Mouse (Mus musculus) midbrain, embryonic 11.5 days (tissue): ENCODE measurements around the gene Tbc1d9b. TPM values are rescaled to one million over a fixed set of nuclear protein-coding genes. Genes with fewer than 3 reads are reported as not detected.
A peak's percentile ranks its signal among the peaks of the same experiment; 100 is the strongest.

ENCODE experiments used
- ATAC-seq: fragments of 200-750 bp; cut with Nextera tagmentation; 2 replicates; pipeline ENCODE4 v1.8.0; 2017; ENCODE audit warnings: moderate TSS enrichment, moderate library complexity; ENCODE audit not compliant: low FRiP score
- DNase-seq: peaks from one replicate; pipeline ENCODE4 v3.0.0; 2015; ENCODE audit warnings: low spot score; ENCODE audit errors: missing footprints
- H3K27ac ChIP-seq: fragments of 300-500 bp; sonication (generic); 2 replicates; pipeline ENCODE4 v1.5.1; 2014; ENCODE audit warnings: low read depth, low read length
- H3K27me3 ChIP-seq: fragments of 300-500 bp; sonication (generic); 2 replicates; pipeline ENCODE4 v1.6.1; 2014; ENCODE audit warnings: mild to moderate bottlenecking, low read length, moderate library complexity, mixed read lengths; ENCODE audit not compliant: control insufficient read depth, insufficient read depth
- H3K36me3 ChIP-seq: fragments of 300-500 bp; sonication (generic); 2 replicates; pipeline ENCODE4 v1.6.1; 2014; ENCODE audit warnings: mild to moderate bottlenecking, low read length, moderate library complexity, mixed read lengths; ENCODE audit not compliant: control insufficient read depth, insufficient read depth
- H3K4me1 ChIP-seq: fragments of 300-500 bp; sonication (generic); 2 replicates; pipeline ENCODE4 v1.6.1; 2014; ENCODE audit warnings: low read length; ENCODE audit not compliant: control insufficient read depth, insufficient read depth
- H3K4me2 ChIP-seq: fragments of 300-500 bp; sonication (generic); 2 replicates; pipeline ENCODE4 v1.6.1; 2014; ENCODE audit warnings: mild to moderate bottlenecking, moderate library complexity
- H3K4me3 ChIP-seq: fragments of 300-500 bp; sonication (generic); 2 replicates; pipeline ENCODE4 v1.5.1; 2014; ENCODE audit warnings: low read depth, low read length
- H3K9ac ChIP-seq: fragments of 300-500 bp; sonication (generic); 2 replicates; pipeline ENCODE4 v1.6.1; 2014; ENCODE audit warnings: low read length
- H3K9me3 ChIP-seq: fragments of 300-500 bp; sonication (generic); 2 replicates; pipeline ENCODE4 v1.6.1; 2016; ENCODE audit warnings: low read length; ENCODE audit not compliant: control insufficient read depth
- WGBS: fragments of 180-500 bp; shearing (Covaris S2); extraction: QIAGEN DNeasy Blood & Tissue Kit; methylation state at CpG from one replicate; pipeline ENCODE4 v1.1.7; 2014; 5-methylcytosine and 5-hydroxymethylcytosine counted together
- polyA plus RNA-seq: library from polyadenylated mRNA; unstranded; fragments of >200 nt; fragmentation: Nextera tagmentation; extraction: Ambion mirVana; gene quantifications from 2 replicates; pipeline ENCODE4 v1.2.1, GENCODE M21; 2014

Gene Tbc1d9b
- polyA plus RNA-seq, 1 experiment from 2014 or later: 30.0 TPM

DNA sequence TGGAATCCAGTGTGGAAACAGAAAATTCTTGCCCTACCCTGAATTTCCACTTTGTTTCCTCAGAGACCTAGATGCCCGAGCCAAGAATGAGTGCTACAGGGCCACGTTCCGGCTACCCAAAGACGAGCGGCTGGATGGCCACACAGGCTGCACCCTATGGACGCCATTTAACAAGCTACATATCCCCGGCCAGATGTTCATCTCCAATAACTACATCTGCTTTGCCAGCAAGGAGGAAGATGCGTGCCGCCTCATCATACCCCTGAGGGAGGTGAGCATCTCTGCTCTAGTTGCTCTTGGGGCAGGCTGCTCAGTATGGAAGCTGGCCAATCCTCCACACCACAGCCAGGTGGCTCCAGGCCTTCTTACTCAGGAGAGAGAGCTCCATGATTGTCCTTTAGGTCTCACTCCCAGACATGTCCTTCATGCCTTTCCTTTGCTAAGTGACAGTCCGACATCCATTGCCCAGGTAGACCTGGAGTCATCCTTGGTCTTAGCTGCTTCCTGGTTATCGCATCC lies 16.8 kb downstream of the Tbc1d9b start:
- no peaks in the 10 kb centered on the region for H3K9me3 ChIP-seq
- H3K4me1 ChIP-seq: no peaks in the 10 kb centered on the region
- H3K27me3 ChIP-seq: no peaks in the 10 kb centered on the region
- ATAC-seq (no peak), DNase-seq (no peak)
- no peak overlapping the region for H3K4me3 ChIP-seq
- no peak overlapping the region for H3K9ac ChIP-seq
- H3K27ac ChIP-seq: no peak overlapping the region
- H3K36me3 ChIP-seq: peaks cover 28% of the 10 kb centered on the region
- 93% methylated on average over 11 of the region's 11 CpGs for WGBS
- H3K4me2 ChIP-seq: no peak overlapping the region

DNA sequence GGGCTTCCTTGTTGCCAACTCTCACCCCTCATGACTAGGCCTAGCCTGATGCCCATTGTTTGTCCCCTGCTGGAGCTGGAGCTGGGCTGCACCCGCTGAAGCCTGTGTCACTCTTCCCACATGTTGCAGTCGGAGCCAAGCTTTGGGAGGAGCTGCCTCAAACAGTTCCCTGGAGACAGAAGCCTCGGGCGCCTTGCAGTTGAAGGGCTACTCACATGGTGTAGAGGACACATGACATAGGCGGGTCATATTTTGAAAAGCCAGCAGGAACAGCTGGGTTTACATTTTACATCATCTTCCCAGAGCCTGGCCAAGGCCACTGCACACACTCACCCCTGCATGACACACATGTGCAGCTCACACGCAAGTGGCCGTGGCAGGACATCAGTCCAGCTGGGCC lies 18.0 kb downstream of the Tbc1d9b start:
- Histone ChIP-seq H3K36me3 (peaks cover 30% of the 10 kb centered on the region), H3K9me3 (no peaks in the 10 kb centered on the region), H3K4me3 (no peak overlapping the region), H3K9ac (no peak overlapping the region), H3K27me3 (no peaks in the 10 kb centered on the region), H3K4me2 (no peak overlapping the region), H3K27ac (no peak overlapping the region), H3K4me1 (no peaks in the 10 kb centered on the region)
- WGBS: 88% methylated on average over 7 of the region's 7 CpGs
- ATAC-seq (no peak), DNase-seq (no peak)

DNA sequence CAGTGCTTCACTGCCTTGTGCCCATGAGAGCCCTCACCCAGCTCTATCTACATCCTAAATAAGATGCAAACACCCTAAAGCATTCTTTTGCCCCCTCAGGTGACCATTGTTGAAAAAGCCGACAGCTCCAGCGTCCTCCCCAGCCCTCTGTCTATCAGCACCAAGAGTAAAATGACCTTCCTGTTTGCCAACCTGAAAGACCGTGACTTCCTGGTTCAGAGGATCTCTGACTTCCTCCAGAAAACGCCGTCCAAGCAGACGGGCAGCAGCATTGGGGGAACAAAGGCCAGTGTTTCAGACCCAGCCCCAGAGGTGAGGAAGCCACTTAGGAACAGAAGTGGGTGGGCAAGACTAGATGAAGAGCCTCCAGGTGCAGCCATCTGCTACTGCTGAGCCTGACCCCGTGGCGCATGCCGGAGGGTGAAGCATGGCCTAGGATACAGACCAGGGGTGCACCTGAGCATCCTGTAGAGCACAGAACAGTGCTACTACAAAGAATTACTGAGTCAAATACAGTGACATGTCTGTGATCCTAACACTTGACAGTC lies 18.5 kb downstream of the Tbc1d9b start:
- WGBS: 93% methylated on average over 9 of the region's 9 CpGs
- ATAC-seq (no peak), DNase-seq (no peak)
- Histone ChIP-seq H3K4me1 (no peaks in the 10 kb centered on the region), H3K36me3 (peaks cover 30% of the 10 kb centered on the region), H3K27me3 (no peaks in the 10 kb centered on the region), H3K9me3 (no peaks in the 10 kb centered on the region), H3K9ac (no peak overlapping the region), H3K4me3 (no peak overlapping the region), H3K4me2 (no peak overlapping the region), H3K27ac (no peak overlapping the region)

DNA sequence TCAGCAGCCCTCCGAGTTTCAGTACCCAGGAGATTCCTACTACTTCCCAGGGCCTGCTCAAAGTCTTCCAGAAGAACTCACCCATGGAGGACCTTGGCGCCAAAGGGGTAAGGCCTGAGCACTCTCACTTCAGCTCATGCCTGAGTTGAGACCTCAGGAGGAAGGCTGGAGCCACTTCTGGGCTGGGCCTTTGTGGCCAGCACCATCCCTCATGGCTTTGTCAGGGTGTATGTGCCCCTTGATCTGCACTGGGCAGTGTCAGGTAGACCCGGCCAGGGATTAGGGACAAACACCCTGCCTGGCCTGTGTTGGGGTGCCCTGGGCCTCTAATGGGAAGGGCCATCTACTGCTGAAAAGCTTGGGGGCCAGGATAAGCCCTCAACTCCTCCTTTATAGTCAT lies 20.2 kb downstream of the Tbc1d9b start:
- H3K4me3 ChIP-seq: no peak overlapping the region
- WGBS: 83% methylated on average over 3 of the region's 3 CpGs
- no peak overlapping the region for H3K4me2 ChIP-seq
- H3K36me3 ChIP-seq: peaks cover 33% of the 10 kb centered on the region
- H3K9me3 ChIP-seq: no peaks in the 10 kb centered on the region
- ATAC-seq: no peak
- no peaks in the 10 kb centered on the region for H3K4me1 ChIP-seq
- DNase-seq: no peak
- no peak overlapping the region for H3K27ac ChIP-seq
- H3K9ac ChIP-seq: no peak overlapping the region
- no peaks in the 10 kb centered on the region for H3K27me3 ChIP-seq

DNA sequence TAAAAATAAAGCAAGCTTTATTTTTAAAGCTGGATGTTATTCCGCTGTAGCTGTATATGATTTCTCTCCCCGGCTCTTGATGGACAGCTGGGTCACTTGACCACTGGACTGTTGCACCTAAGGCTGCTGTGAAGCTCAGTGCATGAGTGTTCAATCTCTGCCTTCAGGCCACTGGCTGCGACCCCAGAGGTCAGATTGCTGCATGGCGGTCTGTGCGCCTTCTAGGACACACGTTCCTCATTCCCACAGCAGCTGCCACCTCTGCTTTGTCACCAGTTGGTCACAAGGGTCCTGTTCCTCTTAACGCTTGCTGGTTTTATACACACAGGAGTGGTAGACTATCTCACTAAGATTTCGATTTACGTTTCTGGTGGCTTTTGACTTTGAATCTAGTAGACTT lies 23.0 kb downstream of the Tbc1d9b start:
- H3K36me3 ChIP-seq: peaks cover 36% of the 10 kb centered on the region
- no peaks in the 10 kb centered on the region for H3K4me1 ChIP-seq
- H3K4me2 ChIP-seq: no peak overlapping the region
- WGBS: 75% methylated on average over 9 of the region's 9 CpGs
- H3K27ac ChIP-seq: no peak overlapping the region
- no peaks in the 10 kb centered on the region for H3K27me3 ChIP-seq
- no peak for DNase-seq
- no peak overlapping the region for H3K9ac ChIP-seq
- no peaks in the 10 kb centered on the region for H3K9me3 ChIP-seq
- no peak overlapping the region for H3K4me3 ChIP-seq
- no peak for ATAC-seq

DNA sequence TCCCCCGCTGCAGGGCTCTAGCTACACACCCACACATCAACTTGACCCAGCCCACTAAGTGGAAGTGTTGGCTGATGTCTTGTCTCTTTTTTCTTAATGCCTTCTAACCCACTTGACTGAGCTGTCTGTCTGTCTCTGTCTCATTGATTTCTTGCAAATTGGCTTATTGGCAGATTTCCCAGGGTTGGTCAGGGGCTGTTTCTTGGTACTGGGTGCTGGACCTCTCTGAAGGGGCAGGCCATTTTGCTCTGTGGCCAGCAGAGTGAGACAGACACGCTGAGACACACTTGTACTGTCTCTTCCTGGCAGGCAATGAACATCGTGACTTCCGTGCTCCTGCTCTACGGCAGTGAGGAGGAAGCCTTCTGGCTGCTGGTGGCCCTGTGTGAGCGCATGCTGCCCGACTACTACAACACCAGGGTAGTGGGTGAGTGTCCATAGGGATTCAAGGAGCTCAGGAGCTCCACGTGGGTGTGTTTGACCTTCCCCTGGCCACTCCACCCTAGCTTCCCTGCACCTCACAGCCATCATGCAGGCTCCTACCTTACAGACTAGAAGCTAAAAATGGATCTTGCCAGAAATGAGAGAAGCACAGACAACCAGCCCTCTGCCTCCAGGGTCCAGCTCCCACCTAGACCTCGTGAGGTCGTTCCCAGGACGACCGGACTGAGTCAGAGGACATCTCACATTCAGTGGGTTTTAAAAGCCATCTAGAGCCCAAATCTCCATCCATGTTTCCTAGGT lies 23.8 kb downstream of the Tbc1d9b start:
- no peak overlapping the region for H3K9ac ChIP-seq

DNA sequence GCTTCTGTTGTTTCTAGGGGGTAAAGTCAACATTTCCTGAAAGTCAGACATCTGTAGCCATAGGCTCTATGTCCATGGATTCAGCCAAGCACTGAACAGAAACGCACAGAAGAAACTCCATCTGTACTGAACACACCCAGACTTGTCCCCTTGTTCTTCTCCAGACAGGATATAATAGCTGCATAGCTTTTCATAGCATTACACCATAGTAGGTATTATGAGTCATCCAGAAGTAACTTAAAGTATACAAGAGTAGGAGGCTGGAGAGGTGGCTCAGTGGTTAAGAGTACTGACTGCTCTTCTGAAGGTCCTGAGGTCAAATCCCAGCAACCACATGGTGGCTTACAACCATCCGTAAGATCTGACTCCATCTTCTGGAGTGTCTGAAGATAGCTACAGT lies 24.6 kb downstream of the Tbc1d9b start:
- Histone ChIP-seq H3K4me3 (no peak overlapping the region), H3K36me3 (peaks cover 25% of the 10 kb centered on the region), H3K4me2 (no peak overlapping the region), H3K27ac (no peak overlapping the region), H3K4me1 (no peaks in the 10 kb centered on the region), H3K9ac (no peak overlapping the region), H3K9me3 (no peaks in the 10 kb centered on the region), H3K27me3 (no peaks in the 10 kb centered on the region)
- no peak for DNase-seq
- no peak for ATAC-seq
- 90% methylated on average over 2 of the region's 2 CpGs for WGBS

More for the DNA sequence above, 23.8 kb downstream of the Tbc1d9b start:
- no peaks in the 10 kb centered on the region for H3K9me3 ChIP-seq
- no peaks in the 10 kb centered on the region for H3K27me3 ChIP-seq
- ATAC-seq (no peak), DNase-seq (no peak)
- H3K4me1 ChIP-seq: no peaks in the 10 kb centered on the region
- WGBS: 93% methylated on average over 12 of the region's 12 CpGs
- no peak overlapping the region for H3K4me2 ChIP-seq
- no peak overlapping the region for H3K27ac ChIP-seq
- no peak overlapping the region for H3K4me3 ChIP-seq
- H3K36me3 ChIP-seq: peaks cover 31% of the 10 kb centered on the region

DNA sequence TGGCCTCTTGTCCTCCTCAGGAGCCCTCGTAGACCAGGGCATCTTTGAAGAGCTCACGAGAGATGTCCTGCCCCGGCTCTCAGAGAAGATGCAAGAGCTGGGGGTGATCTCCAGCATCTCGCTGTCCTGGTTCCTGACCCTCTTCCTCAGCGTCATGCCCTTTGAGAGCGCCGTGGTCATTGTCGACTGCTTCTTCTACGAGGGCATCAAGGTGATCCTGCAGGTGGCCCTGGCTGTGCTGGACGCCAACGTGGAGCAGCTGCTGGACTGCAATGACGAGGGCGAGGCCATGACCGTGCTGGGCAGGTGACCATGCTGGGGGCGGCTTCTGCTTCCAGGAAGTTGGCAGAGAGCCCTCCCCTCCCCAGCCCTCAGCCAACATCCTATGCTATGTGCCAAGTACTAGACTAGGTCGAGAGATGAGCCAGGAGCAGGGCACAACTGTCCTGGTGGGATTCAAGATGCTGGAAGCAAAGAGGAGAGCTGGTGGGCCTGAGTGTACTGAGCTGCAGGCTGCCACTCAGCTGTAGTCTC lies 25.6 kb downstream of the Tbc1d9b start:
- H3K36me3 ChIP-seq: peaks cover 21% of the 10 kb centered on the region
- no peaks in the 10 kb centered on the region for H3K4me1 ChIP-seq
- H3K27ac ChIP-seq: no peak overlapping the region
- no peaks in the 10 kb centered on the region for H3K27me3 ChIP-seq
- WGBS: 96% methylated on average over 16 of the region's 16 CpGs
- no peaks in the 10 kb centered on the region for H3K9me3 ChIP-seq
- H3K4me2 ChIP-seq: no peak overlapping the region
- no peak overlapping the region for H3K4me3 ChIP-seq
- H3K9ac ChIP-seq: no peak overlapping the region
- no peak for ATAC-seq
- DNase-seq: no peak

DNA sequence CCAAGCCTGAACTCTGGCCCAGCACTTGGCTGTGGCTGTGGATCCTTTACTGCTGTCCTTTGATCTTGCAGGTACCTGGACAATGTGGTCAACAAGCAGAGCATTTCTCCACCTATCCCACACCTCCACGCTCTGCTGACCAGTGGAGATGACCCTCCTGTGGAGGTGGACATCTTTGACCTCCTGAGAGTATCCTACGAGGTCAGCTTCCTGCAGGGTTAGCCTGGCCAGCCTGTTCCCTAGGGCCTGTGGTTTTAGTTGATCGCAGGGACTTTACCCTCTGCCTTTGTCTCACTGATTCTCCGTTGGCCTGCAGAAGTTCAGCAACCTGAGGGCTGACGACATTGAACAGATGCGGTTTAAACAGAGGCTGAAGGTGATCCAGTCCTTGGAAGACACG lies 27.1 kb downstream of the Tbc1d9b start:
- H3K36me3 ChIP-seq: peaks cover 15% of the 10 kb centered on the region

More for the DNA sequence above, 27.1 kb downstream of the Tbc1d9b start:
- no peaks in the 10 kb centered on the region for H3K4me1 ChIP-seq
- no peaks in the 10 kb centered on the region for H3K27me3 ChIP-seq
- DNase-seq (peak; percentile 12), ATAC-seq (no peak)
- no peak overlapping the region for H3K4me2 ChIP-seq
- 94% methylated on average over 7 of the region's 7 CpGs for WGBS
- no peaks in the 10 kb centered on the region for H3K9me3 ChIP-seq
- no peak overlapping the region for H3K4me3 ChIP-seq
- no peak overlapping the region for H3K27ac ChIP-seq
- no peak overlapping the region for H3K9ac ChIP-seq
